Mouse (Mus musculus): ENCODE measurements around the gene Dnajc17.

GRCm38 (mm10) chr2:119163135-119163534, 45.5 kb downstream of the Dnajc17 start:
- TF ChIP-seq CTCF (IDR thresholded peaks at IDR 0.05; ENCODE audit: borderline replicate concordance, insufficient read depth, low read depth, low read length) (no peak), POLR2A (IDR thresholded peaks at IDR 0.05; ENCODE audit: borderline replicate concordance, insufficient read depth, low read length) (no peak)

Measured in cerebellum, adult 2 months (tissue).